Mouse (Mus musculus) macrophage (primary cell): Measurements from ENCODE around the gene Rtkn. TPM values are rescaled to one million over a fixed set of nuclear protein-coding genes. Genes with fewer than 3 reads are reported as not detected.
"Not testable (repeated sequence)": the region's sequence is repeated elsewhere in the genome, so short reads cannot be mapped to it uniquely, and the experiment has no call there.

Experiments used
- H3K27ac ChIP-seq: fragments of 350-480 bp; formaldehyde crosslinking; 2 replicates; pipeline ENCODE4 v1.9.0; 2021
- H3K36me3 ChIP-seq: fragments of 350-480 bp; formaldehyde crosslinking; 2 replicates; pipeline ENCODE4 v1.9.0; 2021; ENCODE audit errors: inconsistent target
- H3K4me3 ChIP-seq: fragments of 350-480 bp; formaldehyde crosslinking; 2 replicates; pipeline ENCODE4 v1.9.0; 2021; ENCODE audit errors: inconsistent target
- H3K79me2 ChIP-seq: fragments of 350-480 bp; formaldehyde crosslinking; 2 replicates; pipeline ENCODE4 v1.9.0; 2021; ENCODE audit errors: inconsistent target
- WGBS: methylation state at CpG from one replicate; pipeline ENCODE4 v1.1.7; 2026; ENCODE audit warnings: inconsistent platforms; ENCODE audit not compliant: missing documents; 5-methylcytosine and 5-hydroxymethylcytosine counted together
- polyA plus RNA-seq: library from polyadenylated mRNA; stranded (reverse); fragments of 250-400 nt; gene quantifications from 3 replicates; pipeline ENCODE4 v1.2.4, GENCODE M21; 2018; ENCODE audit warnings: inconsistent platforms

Rtkn gene
- polyA plus RNA-seq, 1 experiment from 2014 or later, result 1.4 TPM

GRCm38 (mm10) chr6:83140044-83140443 is 4.8 kb downstream of the Rtkn start:
- 98% methylated on average over 8 of the region's 8 CpGs for WGBS
- Histone ChIP-seq H3K27ac (no peak overlapping the region), H3K79me2 (no peaks in the 10 kb centered on the region), H3K36me3 (no peaks in the 10 kb centered on the region), H3K4me3 (no peak overlapping the region)

GRCm38 (mm10) chr6:83141636-83142035 is 6.4 kb downstream of the Rtkn start:
- no peak overlapping the region for H3K4me3 ChIP-seq
- WGBS, result 90% methylated on average over 4 of the region's 4 CpGs
- H3K79me2 ChIP-seq, result no peaks in the 10 kb centered on the region
- no peak overlapping the region for H3K27ac ChIP-seq
- no peaks in the 10 kb centered on the region for H3K36me3 ChIP-seq

GRCm38 (mm10) chr6:83142211-83142731 is 7.0 kb downstream of the Rtkn start:
- Histone ChIP-seq H3K27ac (no peak overlapping the region), H3K4me3 (no peak overlapping the region), H3K79me2 (no peaks in the 10 kb centered on the region), H3K36me3 (no peaks in the 10 kb centered on the region)
- 30% methylated on average over 40 of the region's 41 CpGs for WGBS

- WGBS, result 85% methylated on average over 11 of the region's 11 CpGs
- no peak overlapping the region for H3K27ac ChIP-seq
Measured at GRCm38 (mm10) chr6:83142886-83143285, 7.6 kb downstream of the Rtkn start.

GRCm38 (mm10) chr6:83145209-83145608 is 9.9 kb downstream of the Rtkn start:
- Histone ChIP-seq H3K36me3 (no peaks in the 10 kb centered on the region), H3K27ac (no peak overlapping the region), H3K79me2 (no peaks in the 10 kb centered on the region), H3K4me3 (no peak overlapping the region)
- 67% methylated on average over 2 of the region's 2 CpGs for WGBS

More at GRCm38 (mm10) chr6:83142886-83143285, 7.6 kb downstream of the Rtkn start:
- Histone ChIP-seq H3K36me3 (no peaks in the 10 kb centered on the region), H3K4me3 (no peak overlapping the region), H3K79me2 (no peaks in the 10 kb centered on the region)

- Histone ChIP-seq H3K27ac (no peak overlapping the region), H3K36me3 (no peaks in the 10 kb centered on the region), H3K4me3 (no peak overlapping the region), H3K79me2 (no peaks in the 10 kb centered on the region)
- 92% methylated on average over 9 of the region's 9 CpGs for WGBS
Measured at GRCm38 (mm10) chr6:83145805-83146204, 10.5 kb downstream of the Rtkn start.

- Histone ChIP-seq H3K27ac (no peak overlapping the region), H3K4me3 (no peak overlapping the region), H3K79me2 (no peaks in the 10 kb centered on the region), H3K36me3 (no peaks in the 10 kb centered on the region)
- WGBS, result 90% methylated on average over 7 of the region's 7 CpGs
Measured at GRCm38 (mm10) chr6:83147280-83147679, 12.0 kb downstream of the Rtkn start.

- no peak overlapping the region for H3K27ac ChIP-seq
- H3K79me2 ChIP-seq, result no peaks in the 10 kb centered on the region
- no peak overlapping the region for H3K4me3 ChIP-seq
- H3K36me3 ChIP-seq, result no peaks in the 10 kb centered on the region
- 89% methylated on average over 7 of the region's 8 CpGs for WGBS
Measured at GRCm38 (mm10) chr6:83151721-83152120, 16.5 kb downstream of the Rtkn start.

- no peaks in the 10 kb centered on the region for H3K79me2 ChIP-seq
- H3K27ac ChIP-seq, result no peak overlapping the region
- no peak overlapping the region for H3K4me3 ChIP-seq
- no peaks in the 10 kb centered on the region for H3K36me3 ChIP-seq
- 90% methylated on average over 12 of the region's 12 CpGs for WGBS
Measured at GRCm38 (mm10) chr6:83153038-83153437, 17.8 kb downstream of the Rtkn start.

GRCm38 (mm10) chr6:83153485-83153884 is 18.2 kb downstream of the Rtkn start:
- WGBS, result 79% methylated on average over 5 of the region's 5 CpGs
- Histone ChIP-seq H3K36me3 (no peaks in the 10 kb centered on the region), H3K4me3 (no peak overlapping the region), H3K27ac (no peak overlapping the region), H3K79me2 (no peaks in the 10 kb centered on the region)

GRCm38 (mm10) chr6:83155552-83156238 is 20.4 kb downstream of the Rtkn start:
- no peaks in the 10 kb centered on the region for H3K36me3 ChIP-seq
- H3K4me3 ChIP-seq, result peak overlapping the region; percentile 45
- WGBS, result 16% methylated on average over 20 of the region's 23 CpGs
- H3K27ac ChIP-seq, result no peak overlapping the region
- no peaks in the 10 kb centered on the region for H3K79me2 ChIP-seq

- Histone ChIP-seq H3K4me3 (peak within 1 kb of the TSS; percentile 45), H3K27ac (no peak within 1 kb of the TSS), H3K36me3 (no peaks in the 10 kb centered on the region), H3K79me2 (no peaks in the 10 kb centered on the region)
- 3% methylated on average over 32 of the region's 32 CpGs for WGBS
Measured at GRCm38 (mm10) chr6:83156259-83156684, 21.0 kb downstream of the Rtkn start, which contains the start of the genes Wdr54 and 1700003E16Rik. Wdr54 (minus strand) TSS chr6:83156397. 1700003E16Rik (plus strand) TSS chr6:83156404.

GRCm38 (mm10) chr6:83159456-83159855 is 24.2 kb downstream of the Rtkn start:
- H3K36me3 ChIP-seq, H3K27ac ChIP-seq, H3K4me3 ChIP-seq, H3K79me2 ChIP-seq: not testable (repeated sequence)
- 10% methylated on average over 3 of the region's 3 CpGs for WGBS

GRCm38 (mm10) chr6:83161442-83161841 is 26.2 kb downstream of the Rtkn start:
- Histone ChIP-seq H3K79me2 (peaks cover 5% of the 10 kb centered on the region), H3K4me3 (no peak overlapping the region)
- whole genome bisulfite sequencing, result 22% methylated on average over 19 of the region's 19 CpGs

GRCm38 (mm10) chr6:83161921-83162641 is 26.8 kb downstream of the Rtkn start:
- peak overlapping the region; percentile 3; the same call in 1 of the 2 replicates for H3K4me3 ChIP-seq
- no peaks in the 10 kb centered on the region for H3K36me3 ChIP-seq
- peaks cover 11% of the 10 kb centered on the region for H3K79me2 ChIP-seq
- WGBS, result 4% methylated on average over 49 of the region's 49 CpGs
- no peak overlapping the region for H3K27ac ChIP-seq

More at GRCm38 (mm10) chr6:83161442-83161841, 26.2 kb downstream of the Rtkn start:
- Histone ChIP-seq H3K27ac (no peak overlapping the region), H3K36me3 (no peaks in the 10 kb centered on the region)
